Mouse (Mus musculus): Measurements from ENCODE around the gene Lhfpl5. TPM values are rescaled to one million over a fixed set of nuclear protein-coding genes. Genes with fewer than 3 reads are reported as not detected.

Lhfpl5 gene
- polyA plus RNA-seq, 1 experiment = 0.41 TPM

DNA sequence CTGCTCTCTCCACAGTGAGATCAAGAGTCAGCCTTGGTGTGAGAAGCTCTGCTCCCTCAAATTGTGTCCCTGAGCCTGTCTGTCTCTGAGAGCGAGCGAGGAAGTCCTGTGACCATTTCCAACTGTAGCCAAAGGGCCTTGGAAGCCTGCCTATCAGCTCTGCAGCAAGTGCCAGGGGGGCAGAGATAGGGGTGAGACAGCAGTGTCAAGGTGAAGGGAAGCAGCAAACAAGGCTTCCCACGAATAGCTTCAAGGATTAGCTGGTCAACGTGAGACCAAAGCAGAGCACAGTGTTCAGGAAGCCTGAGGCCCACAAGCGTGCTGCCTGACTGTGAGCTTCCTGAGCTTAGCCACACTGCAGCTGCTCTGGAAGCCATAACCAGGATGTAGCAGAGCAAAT lies 16.0 kb downstream of the Lhfpl5 start:
- no peak for TF ChIP-seq CTCF (conservative IDR thresholded peaks at IDR 0.05; ENCODE audit: insufficient read depth, insufficient read length, low read depth, low read length)
- TF ChIP-seq POLR2A (IDR thresholded peaks at IDR 0.05; ENCODE audit: low read depth, low read length) = no peak
- DNase-seq = no peak
- Histone ChIP-seq H3K27ac (ENCODE audit: insufficient read depth, low read depth, low read length) (no peak overlapping the region), H3K4me3 (ENCODE audit: insufficient read depth, low read depth, low read length) (no peak overlapping the region), H3K4me1 (ENCODE audit: control insufficient read depth, insufficient read depth, low read length) (no peaks in the 10 kb centered on the region), H3K36me3 (ENCODE audit: control insufficient read depth, insufficient read depth, low read length) (peaks cover 4% of the 10 kb centered on the region), H3K27me3 (replicated peaks; ENCODE audit: control insufficient read depth, insufficient read depth, low read length) (no peaks in the 10 kb centered on the region)
- 84% methylated on average over 5 of the region's 5 CpGs for WGBS

DNA sequence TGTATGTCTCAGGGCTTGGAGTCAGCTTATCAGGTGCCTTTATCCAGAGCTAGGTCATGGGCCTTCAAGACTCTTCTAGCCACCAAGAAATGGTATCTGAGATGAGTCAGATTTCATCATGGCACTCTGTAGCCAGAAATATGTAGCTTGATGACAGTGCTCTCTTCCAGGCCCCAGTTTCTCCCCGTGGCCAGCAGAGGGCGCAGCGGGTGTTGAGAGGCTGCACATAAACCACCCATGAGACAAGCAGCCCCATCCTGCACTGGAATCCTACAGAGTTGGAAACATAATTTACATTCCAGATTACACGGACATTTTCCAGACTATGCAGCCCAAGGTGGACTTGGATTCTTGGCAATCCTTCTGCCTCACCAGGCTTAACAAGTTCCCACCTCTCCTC lies 17.6 kb downstream of the Lhfpl5 start:
- Histone ChIP-seq H3K27ac (ENCODE audit: insufficient read depth, low read depth, low read length) (no peak overlapping the region), H3K4me3 (ENCODE audit: insufficient read depth, low read depth, low read length) (no peak overlapping the region), H3K27me3 (replicated peaks; ENCODE audit: control insufficient read depth, insufficient read depth, low read length) (no peaks in the 10 kb centered on the region), H3K36me3 (ENCODE audit: control insufficient read depth, insufficient read depth, low read length) (peaks cover 6% of the 10 kb centered on the region), H3K4me1 (ENCODE audit: control insufficient read depth, insufficient read depth, low read length) (no peaks in the 10 kb centered on the region)
- 9% methylated on average over 4 of the region's 4 CpGs for WGBS
- DNase-seq = peak; percentile 70
- TF ChIP-seq CTCF (conservative IDR thresholded peaks at IDR 0.05; ENCODE audit: insufficient read depth, insufficient read length, low read depth, low read length) (peak; percentile 80), POLR2A (IDR thresholded peaks at IDR 0.05; ENCODE audit: low read depth, low read length) (no peak)

DNA sequence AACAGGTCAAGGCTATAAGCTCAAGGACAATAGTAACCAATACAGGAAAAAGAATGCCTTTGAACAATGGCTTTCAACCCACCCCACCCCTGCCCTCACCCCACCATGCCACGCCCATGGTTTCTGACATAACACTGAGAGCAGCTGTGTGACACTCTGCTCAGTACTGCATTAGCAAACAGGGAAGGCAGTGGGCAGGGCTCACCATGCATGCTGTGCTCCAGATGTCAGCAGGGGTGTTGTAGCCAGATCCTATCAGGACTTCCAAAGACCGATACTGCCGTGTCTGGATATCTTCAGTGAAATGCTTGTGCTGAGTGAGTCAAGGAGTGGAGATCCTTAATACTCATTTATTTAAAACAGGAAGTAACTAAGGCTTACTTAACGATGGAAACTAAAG lies 18.5 kb downstream of the Lhfpl5 start:
- Histone ChIP-seq H3K36me3 (ENCODE audit: control insufficient read depth, insufficient read depth, low read length) (peaks cover 8% of the 10 kb centered on the region), H3K4me3 (ENCODE audit: insufficient read depth, low read depth, low read length) (no peak overlapping the region), H3K4me1 (ENCODE audit: control insufficient read depth, insufficient read depth, low read length) (no peaks in the 10 kb centered on the region), H3K27ac (ENCODE audit: insufficient read depth, low read depth, low read length) (no peak overlapping the region), H3K27me3 (replicated peaks; ENCODE audit: control insufficient read depth, insufficient read depth, low read length) (no peaks in the 10 kb centered on the region)
- WGBS = 78% methylated on average over 4 of the region's 4 CpGs
- TF ChIP-seq POLR2A (IDR thresholded peaks at IDR 0.05; ENCODE audit: low read depth, low read length) (no peak), CTCF (conservative IDR thresholded peaks at IDR 0.05; ENCODE audit: insufficient read depth, insufficient read length, low read depth, low read length) (no peak)
- DNase-seq = no peak

DNA sequence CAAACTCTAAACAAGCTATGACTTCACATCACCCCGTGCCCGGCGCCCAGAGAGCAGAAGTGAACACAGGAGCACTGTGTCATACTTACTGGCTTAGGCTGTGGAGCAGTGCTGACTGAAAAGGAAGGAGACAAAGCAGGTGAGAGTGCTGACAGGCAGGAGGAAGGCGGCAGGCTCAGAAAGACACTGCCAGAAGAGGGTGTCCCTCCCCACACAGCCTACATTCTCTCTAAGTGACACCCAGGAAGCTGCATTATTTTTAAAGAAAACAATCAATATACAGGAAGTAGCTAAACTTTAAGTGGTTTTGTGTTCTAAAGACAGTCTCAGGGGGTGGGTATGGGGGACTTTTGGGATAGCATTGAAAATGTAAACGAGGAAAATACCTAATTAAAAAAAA lies 25.3 kb downstream of the Lhfpl5 start:
- WGBS = 75% methylated on average over 5 of the region's 5 CpGs

DNA sequence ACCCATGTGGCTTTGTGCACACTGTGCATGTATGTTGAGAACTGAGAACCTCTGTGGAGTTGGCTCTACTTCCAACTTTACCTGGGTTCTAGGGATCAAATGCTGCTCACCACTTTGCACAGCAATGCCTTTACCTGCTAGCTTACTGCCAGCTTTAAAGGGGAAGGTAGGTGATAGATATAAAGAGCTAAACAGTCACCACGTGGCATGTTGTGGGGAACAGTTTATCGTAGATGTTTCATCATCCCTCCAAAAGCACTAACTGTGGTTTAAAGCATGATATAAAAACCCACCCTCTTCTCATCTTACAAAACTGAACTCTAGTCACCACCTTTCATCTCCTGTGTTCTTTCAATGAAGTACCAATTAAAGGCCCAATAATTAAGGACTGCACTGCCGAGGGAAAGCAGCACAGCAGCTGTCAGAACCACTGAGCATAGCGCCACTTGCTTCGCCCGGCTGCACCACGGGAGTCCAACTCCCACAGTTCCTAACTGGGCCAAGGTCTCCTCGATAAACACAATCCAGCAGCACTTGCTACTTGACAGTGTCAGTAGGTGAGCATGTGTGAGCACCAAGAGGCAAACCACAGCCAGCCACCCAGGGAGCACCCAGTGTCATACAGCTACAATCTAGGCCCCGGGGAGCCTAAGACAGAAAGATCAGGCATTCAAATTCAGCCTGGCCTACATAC lies 26.3 kb downstream of the Lhfpl5 start:
- Histone ChIP-seq H3K27ac (ENCODE audit: insufficient read depth, low read depth, low read length) (no peak overlapping the region), H3K36me3 (ENCODE audit: control insufficient read depth, insufficient read depth, low read length) (peaks cover 8% of the 10 kb centered on the region), H3K27me3 (replicated peaks; ENCODE audit: control insufficient read depth, insufficient read depth, low read length) (no peaks in the 10 kb centered on the region), H3K4me1 (ENCODE audit: control insufficient read depth, insufficient read depth, low read length) (no peaks in the 10 kb centered on the region), H3K4me3 (ENCODE audit: insufficient read depth, low read depth, low read length) (no peak overlapping the region)
- peak; percentile 20 for DNase-seq
- no peak for TF ChIP-seq POLR2A (IDR thresholded peaks at IDR 0.05; ENCODE audit: low read depth, low read length)
- no peak for TF ChIP-seq CTCF (conservative IDR thresholded peaks at IDR 0.05; ENCODE audit: insufficient read depth, insufficient read length, low read depth, low read length)
- 55% methylated on average over 9 of the region's 9 CpGs for WGBS

More for the DNA sequence above, 25.3 kb downstream of the Lhfpl5 start:
- H3K27ac ChIP-seq (ENCODE audit: insufficient read depth, low read depth, low read length) = no peak overlapping the region
- no peak overlapping the region for H3K4me3 ChIP-seq (ENCODE audit: insufficient read depth, low read depth, low read length)
- H3K4me1 ChIP-seq (ENCODE audit: control insufficient read depth, insufficient read depth, low read length) = no peaks in the 10 kb centered on the region
- H3K36me3 ChIP-seq (ENCODE audit: control insufficient read depth, insufficient read depth, low read length) = peaks cover 10% of the 10 kb centered on the region
- no peaks in the 10 kb centered on the region for H3K27me3 ChIP-seq (replicated peaks; ENCODE audit: control insufficient read depth, insufficient read depth, low read length)
- TF ChIP-seq CTCF (conservative IDR thresholded peaks at IDR 0.05; ENCODE audit: insufficient read depth, insufficient read length, low read depth, low read length) = no peak
- no peak for TF ChIP-seq POLR2A (IDR thresholded peaks at IDR 0.05; ENCODE audit: low read depth, low read length)
- DNase-seq = no peak

DNA sequence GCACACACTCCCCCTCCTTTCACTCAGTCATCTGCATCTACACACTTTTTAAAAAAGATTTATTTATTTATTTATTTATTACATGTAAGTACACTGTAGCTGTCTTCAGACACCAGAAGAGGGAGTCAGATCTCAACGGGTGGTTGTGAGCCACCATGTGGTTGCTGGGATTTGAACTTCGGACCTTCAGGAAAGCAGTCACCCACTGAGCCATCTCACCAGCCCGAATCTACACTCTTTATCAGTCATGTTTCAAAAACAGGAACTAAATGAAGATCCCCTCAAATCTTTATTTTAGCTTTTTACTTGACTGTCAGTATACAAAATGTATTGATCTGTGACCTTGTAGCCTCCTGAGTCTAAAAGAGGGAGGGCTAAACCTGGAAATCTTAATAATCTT lies 34.1 kb downstream of the Lhfpl5 start:
- no peaks in the 10 kb centered on the region; the same call in 1 of the 2 replicates for H3K4me1 ChIP-seq (ENCODE audit: control insufficient read depth, insufficient read depth, low read length)
- WGBS = 57% methylated on average over 3 of the region's 3 CpGs
- peaks cover 1% of the 10 kb centered on the region for H3K36me3 ChIP-seq (ENCODE audit: control insufficient read depth, insufficient read depth, low read length)
- no peak for TF ChIP-seq POLR2A (IDR thresholded peaks at IDR 0.05; ENCODE audit: low read depth, low read length)
- 0 out of 2 replicates have a peak, but pooled peaks have one; percentile 11 for TF ChIP-seq CTCF (conservative IDR thresholded peaks at IDR 0.05; ENCODE audit: insufficient read depth, insufficient read length, low read depth, low read length)
- no peaks in the 10 kb centered on the region for H3K27me3 ChIP-seq (replicated peaks; ENCODE audit: control insufficient read depth, insufficient read depth, low read length)
- DNase-seq = peak; percentile 37
- no peak overlapping the region for H3K4me3 ChIP-seq (ENCODE audit: insufficient read depth, low read depth, low read length)
- no peak overlapping the region for H3K27ac ChIP-seq (ENCODE audit: insufficient read depth, low read depth, low read length)

DNA sequence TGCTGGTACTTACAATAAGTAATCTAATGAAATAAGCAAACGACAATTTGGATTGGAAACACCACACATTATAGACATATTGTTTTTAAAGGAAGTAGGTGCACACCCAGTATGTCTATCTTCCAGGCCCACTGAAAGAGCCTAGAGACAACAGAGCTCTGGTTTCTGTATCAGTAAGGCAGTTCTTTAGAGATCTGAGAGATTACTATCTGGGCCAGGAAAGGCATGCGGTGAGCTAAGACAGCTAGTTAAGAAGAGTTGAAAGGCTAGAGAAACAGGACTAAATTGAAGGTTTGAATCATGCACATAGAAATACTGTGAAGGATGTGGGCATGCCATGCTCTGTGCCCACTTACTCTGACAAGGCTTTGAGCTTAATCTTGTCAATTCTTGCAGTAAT lies 37.2 kb downstream of the Lhfpl5 start:
- Histone ChIP-seq H3K4me1 (ENCODE audit: control insufficient read depth, insufficient read depth, low read length) (peaks cover 8% of the 10 kb centered on the region), H3K27me3 (replicated peaks; ENCODE audit: control insufficient read depth, insufficient read depth, low read length) (no peaks in the 10 kb centered on the region), H3K36me3 (ENCODE audit: control insufficient read depth, insufficient read depth, low read length) (no peaks in the 10 kb centered on the region; the same call in 1 of the 2 replicates), H3K27ac (ENCODE audit: insufficient read depth, low read depth, low read length) (no peak overlapping the region), H3K4me3 (ENCODE audit: insufficient read depth, low read depth, low read length) (no peak overlapping the region)
- TF ChIP-seq POLR2A (IDR thresholded peaks at IDR 0.05; ENCODE audit: low read depth, low read length) (no peak), CTCF (conservative IDR thresholded peaks at IDR 0.05; ENCODE audit: insufficient read depth, insufficient read length, low read depth, low read length) (no peak)
- WGBS = 65% methylated on average over 2 of the region's 2 CpGs
- no peak for DNase-seq
